Mouse (Mus musculus): ENCODE measurements around the gene Plbd2. TPM values are rescaled to one million over a fixed set of nuclear protein-coding genes. Genes with fewer than 3 reads are reported as not detected.

Gene Plbd2
- polyA plus RNA-seq, 1 experiment from 2014 or later = 41.8 TPM

- H3K27ac ChIP-seq (replicated peaks) = no peak overlapping the region
- no peaks in the 10 kb centered on the region for H3K9me3 ChIP-seq (replicated peaks)
- no peak overlapping the region for H3K4me2 ChIP-seq
- 0 out of 2 replicates have a peak, but pooled peaks cover 4% of the 10 kb centered on the region for H3K27me3 ChIP-seq (replicated peaks)
- no peak overlapping the region for H3K9ac ChIP-seq (replicated peaks)
- H3K4me1 ChIP-seq = peaks cover 6% of the 10 kb centered on the region; the same call in 1 of the 2 replicates
- H3K4me3 ChIP-seq (replicated peaks) = no peak overlapping the region
- H3K36me3 ChIP-seq = no peaks in the 10 kb centered on the region
- WGBS = 50% methylated on average over 4 of the region's 4 CpGs
- ATAC-seq (ENCODE audit: low FRiP score) = no peak
Measured at GRCm38 (mm10) chr5:120471538-120471937, 31.9 kb downstream of the Plbd2 start.

DNA sequence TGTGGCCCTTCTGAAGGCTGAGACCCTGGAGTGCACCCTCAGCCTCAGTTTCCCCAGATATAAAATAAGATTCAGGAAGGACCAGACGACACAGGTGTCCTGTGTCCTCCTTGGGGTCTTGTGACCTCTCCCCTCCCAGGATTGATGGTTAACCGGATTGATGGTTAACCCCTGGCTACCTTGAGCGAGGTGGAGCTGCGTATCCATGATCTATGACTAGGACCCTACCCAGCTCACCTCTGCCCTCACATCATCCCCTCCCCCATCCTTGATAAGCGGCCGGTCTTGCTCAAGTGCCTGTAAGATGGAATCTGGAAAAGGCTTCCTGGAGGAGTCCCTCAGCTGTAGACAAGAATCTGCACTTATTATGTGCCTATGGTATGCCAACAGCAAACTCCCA is 34.6 kb downstream of the Plbd2 start:
- ATAC-seq (ENCODE audit: low FRiP score) = no peak

GRCm38 (mm10) chr5:120468336-120468735 is 35.1 kb downstream of the Plbd2 start:
- 77% methylated on average over 5 of the region's 5 CpGs for WGBS
- ATAC-seq (ENCODE audit: low FRiP score) = no peak
- H3K36me3 ChIP-seq = no peaks in the 10 kb centered on the region
- H3K9ac ChIP-seq (replicated peaks) = no peak overlapping the region
- no peaks in the 10 kb centered on the region for H3K27me3 ChIP-seq (replicated peaks)
- no peak overlapping the region for H3K4me3 ChIP-seq (replicated peaks)
- H3K9me3 ChIP-seq (replicated peaks) = 0 out of 2 replicates have a peak, but pooled peaks cover 2% of the 10 kb centered on the region
- H3K4me1 ChIP-seq = peaks cover 7% of the 10 kb centered on the region; the same call in 1 of the 2 replicates
- H3K27ac ChIP-seq (replicated peaks) = no peak overlapping the region
- no peak overlapping the region for H3K4me2 ChIP-seq

More for the DNA sequence above, 34.6 kb downstream of the Plbd2 start:
- H3K9ac ChIP-seq (replicated peaks) = no peak overlapping the region
- no peak overlapping the region for H3K27ac ChIP-seq (replicated peaks)
- H3K27me3 ChIP-seq (replicated peaks) = no peaks in the 10 kb centered on the region
- no peak overlapping the region for H3K4me3 ChIP-seq (replicated peaks)
- no peaks in the 10 kb centered on the region for H3K36me3 ChIP-seq
- H3K4me1 ChIP-seq = peaks cover 7% of the 10 kb centered on the region; the same call in 1 of the 2 replicates
- H3K9me3 ChIP-seq (replicated peaks) = 0 out of 2 replicates have a peak, but pooled peaks cover 2% of the 10 kb centered on the region
- H3K4me2 ChIP-seq = no peak overlapping the region
- 92% methylated on average over 6 of the region's 6 CpGs for WGBS

GRCm38 (mm10) chr5:120467026-120467425 is 36.4 kb downstream of the Plbd2 start:
- H3K4me2 ChIP-seq = peak overlapping the region; percentile 48
- H3K4me3 ChIP-seq (replicated peaks) = peak overlapping the region; percentile 35
- peak overlapping the region; percentile 5; the same call in 1 of the 2 replicates for H3K27ac ChIP-seq (replicated peaks)
- 11% methylated on average over 4 of the region's 4 CpGs for WGBS
- no peaks in the 10 kb centered on the region for H3K27me3 ChIP-seq (replicated peaks)
- no peak overlapping the region; the same call in 1 of the 2 replicates for H3K9ac ChIP-seq (replicated peaks)
- ATAC-seq (ENCODE audit: low FRiP score) = no peak
- H3K4me1 ChIP-seq = peaks cover 7% of the 10 kb centered on the region; the same call in 1 of the 2 replicates
- H3K36me3 ChIP-seq = no peaks in the 10 kb centered on the region
- 0 out of 2 replicates have a peak, but pooled peaks cover 2% of the 10 kb centered on the region for H3K9me3 ChIP-seq (replicated peaks)

DNA sequence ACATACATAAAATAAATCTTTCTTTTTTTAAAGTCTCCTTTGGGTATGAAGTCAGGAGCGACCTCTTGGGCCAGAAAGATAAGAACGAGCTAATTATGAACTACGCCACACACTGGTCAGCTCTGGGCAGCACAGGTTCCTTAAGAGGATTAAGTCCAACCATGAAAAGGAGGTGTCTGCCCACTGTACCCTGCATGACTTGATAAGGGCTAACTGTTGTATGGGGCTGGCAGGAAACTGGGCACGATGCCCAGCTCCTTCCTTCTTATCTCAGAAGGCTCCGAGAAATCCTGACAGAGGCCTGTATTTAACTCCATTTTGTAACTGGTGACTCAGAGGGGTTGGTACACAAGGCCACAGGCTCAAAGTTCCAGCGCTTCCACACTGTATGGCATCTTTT is 37.6 kb downstream of the Plbd2 start:
- peaks cover 7% of the 10 kb centered on the region; the same call in 1 of the 2 replicates for H3K4me1 ChIP-seq
- H3K4me2 ChIP-seq = no peak overlapping the region
- H3K36me3 ChIP-seq = no peaks in the 10 kb centered on the region
- no peak overlapping the region for H3K9ac ChIP-seq (replicated peaks)
- 0 out of 2 replicates have a peak, but pooled peaks cover 2% of the 10 kb centered on the region for H3K9me3 ChIP-seq (replicated peaks)
- WGBS = 89% methylated on average over 6 of the region's 6 CpGs
- 0 out of 2 replicates have a peak, but pooled peaks cover 3% of the 10 kb centered on the region for H3K27me3 ChIP-seq (replicated peaks)
- no peak overlapping the region for H3K27ac ChIP-seq (replicated peaks)
- H3K4me3 ChIP-seq (replicated peaks) = no peak overlapping the region
- ATAC-seq (ENCODE audit: low FRiP score) = no peak

- H3K4me3 ChIP-seq (replicated peaks) = no peak overlapping the region
Measured at GRCm38 (mm10) chr5:120465062-120465461, 38.4 kb downstream of the Plbd2 start.

DNA sequence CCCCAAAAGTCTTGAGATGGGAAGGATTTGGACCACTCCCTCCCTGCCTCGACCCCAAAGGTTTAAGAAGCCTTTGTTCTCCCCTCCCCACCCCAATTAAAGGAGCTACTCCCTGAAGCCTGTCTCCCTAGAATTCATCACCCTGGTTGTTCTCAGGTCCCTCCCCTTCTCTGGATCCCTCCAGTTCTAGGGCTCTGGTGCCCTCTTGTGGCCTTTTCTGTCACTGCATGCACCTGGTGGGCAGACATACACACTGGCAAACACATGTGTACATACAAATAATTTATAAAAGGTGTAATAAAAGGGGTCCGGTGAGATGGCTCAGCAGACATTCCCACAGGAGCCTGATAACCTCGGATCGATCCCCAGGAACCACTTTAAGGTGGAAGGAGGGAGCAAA is 39.1 kb downstream of the Plbd2 start:
- Histone ChIP-seq H3K27me3 (replicated peaks) (0 out of 2 replicates have a peak, but pooled peaks cover 3% of the 10 kb centered on the region), H3K4me1 (peaks cover 7% of the 10 kb centered on the region; the same call in 1 of the 2 replicates)
- WGBS = 81% methylated on average over 4 of the region's 4 CpGs

More at GRCm38 (mm10) chr5:120465062-120465461, 38.4 kb downstream of the Plbd2 start:
- no peaks in the 10 kb centered on the region for H3K36me3 ChIP-seq
- no peak overlapping the region for H3K4me2 ChIP-seq
- H3K9ac ChIP-seq (replicated peaks) = no peak overlapping the region
- no peak for ATAC-seq (ENCODE audit: low FRiP score)
- H3K27me3 ChIP-seq (replicated peaks) = 0 out of 2 replicates have a peak, but pooled peaks cover 3% of the 10 kb centered on the region
- H3K9me3 ChIP-seq (replicated peaks) = 0 out of 2 replicates have a peak, but pooled peaks cover 2% of the 10 kb centered on the region
- peaks cover 7% of the 10 kb centered on the region; the same call in 1 of the 2 replicates for H3K4me1 ChIP-seq
- 45% methylated on average over 5 of the region's 5 CpGs for WGBS
- H3K27ac ChIP-seq (replicated peaks) = no peak overlapping the region

DNA sequence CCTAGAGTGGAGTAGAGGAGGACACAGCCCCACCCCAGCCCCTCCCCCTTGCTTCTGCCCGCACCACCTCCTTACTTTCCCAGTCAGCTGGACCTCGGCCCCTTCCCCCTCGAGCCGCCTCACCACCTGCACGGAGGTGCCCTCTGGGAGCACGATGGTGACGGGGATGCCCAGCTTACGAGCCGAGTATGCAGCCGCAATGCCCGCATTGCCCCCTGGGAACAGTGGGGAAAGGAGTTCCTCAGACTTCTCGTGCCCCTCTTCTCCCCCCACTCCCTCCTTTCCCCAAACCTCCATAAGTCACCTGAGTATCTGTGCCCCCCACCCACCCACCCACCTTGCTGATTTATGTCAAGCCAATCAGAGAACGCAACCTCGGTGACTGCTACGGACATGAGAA is 41.5 kb downstream of the Plbd2 start:
- Histone ChIP-seq H3K4me1 (peaks cover 5% of the 10 kb centered on the region; the same call in 1 of the 2 replicates), H3K4me2 (no peak overlapping the region), H3K27me3 (replicated peaks) (0 out of 2 replicates have a peak, but pooled peaks cover 3% of the 10 kb centered on the region), H3K9ac (replicated peaks) (no peak overlapping the region), H3K27ac (replicated peaks) (no peak overlapping the region), H3K9me3 (replicated peaks) (0 out of 2 replicates have a peak, but pooled peaks cover 2% of the 10 kb centered on the region), H3K36me3 (no peaks in the 10 kb centered on the region), H3K4me3 (replicated peaks) (no peak overlapping the region)
- WGBS = 75% methylated on average over 15 of the region's 15 CpGs
- no peak for ATAC-seq (ENCODE audit: low FRiP score)

More for the DNA sequence above, 39.1 kb downstream of the Plbd2 start:
- H3K4me3 ChIP-seq (replicated peaks) = no peak overlapping the region
- H3K4me2 ChIP-seq = no peak overlapping the region
- no peak overlapping the region for H3K27ac ChIP-seq (replicated peaks)
- ATAC-seq (ENCODE audit: low FRiP score) = no peak
- 0 out of 2 replicates have a peak, but pooled peaks cover 2% of the 10 kb centered on the region for H3K9me3 ChIP-seq (replicated peaks)
- no peaks in the 10 kb centered on the region for H3K36me3 ChIP-seq
- no peak overlapping the region for H3K9ac ChIP-seq (replicated peaks)

GRCm38 (mm10) chr5:120459133-120459532 is 44.3 kb downstream of the Plbd2 start:
- Histone ChIP-seq H3K9me3 (replicated peaks) (no peaks in the 10 kb centered on the region), H3K27ac (replicated peaks) (no peak overlapping the region), H3K9ac (replicated peaks) (no peak overlapping the region), H3K4me2 (no peak overlapping the region), H3K4me3 (replicated peaks) (no peak overlapping the region), H3K36me3 (no peaks in the 10 kb centered on the region), H3K27me3 (replicated peaks) (0 out of 2 replicates have a peak, but pooled peaks cover 6% of the 10 kb centered on the region), H3K4me1 (peaks cover 7% of the 10 kb centered on the region)
- ATAC-seq (ENCODE audit: low FRiP score) = no peak
- WGBS = 85% methylated on average over 10 of the region's 10 CpGs

DNA sequence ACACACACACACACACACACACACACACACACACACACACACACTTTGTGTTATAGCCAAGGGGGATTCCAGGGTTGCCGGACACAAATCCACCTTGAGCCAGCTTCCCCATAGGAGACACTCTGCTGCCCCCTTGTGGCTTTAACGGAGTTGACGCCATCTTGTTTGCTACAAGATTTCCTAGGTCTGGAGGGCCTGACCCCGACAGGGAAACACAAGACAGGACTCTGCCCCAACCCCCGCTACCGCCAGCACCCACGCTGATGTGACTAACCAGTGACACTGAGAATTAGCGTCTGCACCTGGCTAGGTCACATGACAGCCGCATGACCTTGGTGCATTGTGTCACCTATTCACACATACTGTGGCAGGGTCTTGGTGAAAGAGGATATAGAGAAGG is 45.8 kb downstream of the Plbd2 start:
- H3K36me3 ChIP-seq = no peaks in the 10 kb centered on the region
- no peak for ATAC-seq (ENCODE audit: low FRiP score)
- no peaks in the 10 kb centered on the region for H3K9me3 ChIP-seq (replicated peaks)
- 0 out of 2 replicates have a peak, but pooled peaks cover 6% of the 10 kb centered on the region for H3K27me3 ChIP-seq (replicated peaks)
- H3K4me2 ChIP-seq = no peak overlapping the region
- no peak overlapping the region for H3K27ac ChIP-seq (replicated peaks)
- H3K9ac ChIP-seq (replicated peaks) = no peak overlapping the region
- peaks cover 7% of the 10 kb centered on the region for H3K4me1 ChIP-seq
- WGBS = 5% methylated on average over 9 of the region's 9 CpGs
- no peak overlapping the region for H3K4me3 ChIP-seq (replicated peaks)

- H3K4me2 ChIP-seq = no peak overlapping the region
- no peaks in the 10 kb centered on the region for H3K9me3 ChIP-seq (replicated peaks)
- no peaks in the 10 kb centered on the region for H3K36me3 ChIP-seq
- 47% methylated on average over 6 of the region's 7 CpGs for WGBS
- ATAC-seq (ENCODE audit: low FRiP score) = no peak
- no peak overlapping the region for H3K27ac ChIP-seq (replicated peaks)
- H3K4me3 ChIP-seq (replicated peaks) = no peak overlapping the region
- 0 out of 2 replicates have a peak, but pooled peaks cover 6% of the 10 kb centered on the region for H3K27me3 ChIP-seq (replicated peaks)
- H3K4me1 ChIP-seq = peaks cover 7% of the 10 kb centered on the region
- H3K9ac ChIP-seq (replicated peaks) = no peak overlapping the region
Measured at GRCm38 (mm10) chr5:120456841-120457554, 46.4 kb downstream of the Plbd2 start.

GRCm38 (mm10) chr5:120456253-120456652 is 47.2 kb downstream of the Plbd2 start:
- peaks cover 7% of the 10 kb centered on the region for H3K4me1 ChIP-seq
- WGBS = 50% methylated on average over 1 of the region's 1 CpGs
- H3K27me3 ChIP-seq (replicated peaks) = 0 out of 2 replicates have a peak, but pooled peaks cover 3% of the 10 kb centered on the region
- no peak overlapping the region for H3K27ac ChIP-seq (replicated peaks)
- H3K9ac ChIP-seq (replicated peaks) = no peak overlapping the region
- no peak for ATAC-seq (ENCODE audit: low FRiP score)
- no peak overlapping the region for H3K4me3 ChIP-seq (replicated peaks)
- H3K9me3 ChIP-seq (replicated peaks) = no peaks in the 10 kb centered on the region
- no peaks in the 10 kb centered on the region for H3K36me3 ChIP-seq
- H3K4me2 ChIP-seq = no peak overlapping the region

Measured in neural tube, embryonic 15.5 days (tissue).